Mouse (Mus musculus) lung, postnatal 10 days (tissue): Measurements from ENCODE around the gene Sgk1.

ENCODE experiments used
- DNase-seq: peaks from one replicate; pipeline ENCODE4 v3.0.0; 2021

Sgk1 gene

GRCm38 (mm10) chr10:21918016-21918749, 36.2 kb downstream of the Sgk1 start:
- DNase-seq, result no peak

DNA sequence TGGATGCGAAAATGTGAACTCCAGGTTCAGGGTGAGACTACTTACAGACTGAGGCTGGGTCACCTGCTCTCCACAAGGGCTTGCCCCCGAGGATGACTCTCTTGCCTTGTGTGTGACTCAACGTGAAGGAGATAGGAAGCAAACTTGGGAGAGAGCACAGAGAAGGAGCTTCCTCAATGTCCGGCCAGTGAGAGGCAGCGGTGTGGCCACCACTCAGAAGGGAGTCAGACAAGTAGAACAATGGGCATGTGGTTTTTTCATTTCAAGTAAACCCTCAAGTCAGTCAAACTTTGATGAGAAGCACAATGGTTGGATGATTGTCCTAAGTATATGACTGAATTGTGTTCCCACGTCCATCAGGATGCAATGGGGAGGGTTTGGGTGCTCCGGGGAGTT, 36.8 kb downstream of the Sgk1 start:
- DNase-seq, result no peak

DNA sequence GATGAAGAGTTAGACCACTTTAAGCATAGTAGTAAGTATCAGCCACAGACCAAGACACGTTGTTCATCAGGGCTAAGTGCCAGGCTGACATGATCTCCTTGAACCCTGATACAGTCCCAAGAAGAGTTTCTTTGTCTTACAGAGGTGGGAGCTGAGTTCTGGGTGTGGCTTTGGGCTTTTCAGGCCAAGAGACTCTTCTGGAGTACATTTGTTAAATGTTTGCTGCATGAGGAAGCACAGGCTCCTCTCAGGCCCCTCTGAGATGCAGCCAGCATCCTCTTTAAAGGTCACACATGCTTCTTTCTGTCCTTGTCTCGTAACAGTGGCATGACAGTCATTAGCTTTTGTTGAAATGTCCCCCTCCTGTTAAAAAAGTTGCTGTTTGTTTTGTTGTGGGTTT, 38.6 kb downstream of the Sgk1 start:
- no peak for DNase-seq

- DNase-seq, result no peak
Observed at GRCm38 (mm10) chr10:21922716-21923350, 40.8 kb downstream of the Sgk1 start.

DNA sequence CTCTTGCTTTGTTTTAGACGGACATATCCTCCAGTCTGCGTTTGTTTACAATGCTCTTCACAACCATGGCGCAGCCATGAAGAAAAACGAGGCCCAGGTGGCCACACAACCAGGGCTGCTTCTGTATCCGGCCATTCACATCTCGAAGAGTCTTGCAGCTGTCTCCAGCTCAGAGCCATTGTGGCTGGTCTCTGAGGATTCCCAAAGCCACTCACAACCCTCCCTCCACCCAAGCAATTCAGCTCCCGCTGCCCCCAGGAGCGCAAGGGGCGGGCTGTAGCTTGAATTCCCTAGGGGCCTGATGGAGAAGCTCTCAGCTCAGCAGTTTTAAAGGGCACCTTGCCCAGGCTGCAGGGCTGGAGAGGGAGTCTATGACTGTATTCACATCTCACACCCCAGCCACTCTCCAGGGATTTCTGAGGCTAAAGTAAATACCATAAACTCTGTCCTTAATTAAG, 41.5 kb downstream of the Sgk1 start:
- DNase-seq, result peak; percentile 54

GRCm38 (mm10) chr10:21924051-21924720, 42.2 kb downstream of the Sgk1 start:
- no peak for DNase-seq

- no peak for DNase-seq
Observed at GRCm38 (mm10) chr10:21926941-21927340, 45.0 kb downstream of the Sgk1 start.

DNA sequence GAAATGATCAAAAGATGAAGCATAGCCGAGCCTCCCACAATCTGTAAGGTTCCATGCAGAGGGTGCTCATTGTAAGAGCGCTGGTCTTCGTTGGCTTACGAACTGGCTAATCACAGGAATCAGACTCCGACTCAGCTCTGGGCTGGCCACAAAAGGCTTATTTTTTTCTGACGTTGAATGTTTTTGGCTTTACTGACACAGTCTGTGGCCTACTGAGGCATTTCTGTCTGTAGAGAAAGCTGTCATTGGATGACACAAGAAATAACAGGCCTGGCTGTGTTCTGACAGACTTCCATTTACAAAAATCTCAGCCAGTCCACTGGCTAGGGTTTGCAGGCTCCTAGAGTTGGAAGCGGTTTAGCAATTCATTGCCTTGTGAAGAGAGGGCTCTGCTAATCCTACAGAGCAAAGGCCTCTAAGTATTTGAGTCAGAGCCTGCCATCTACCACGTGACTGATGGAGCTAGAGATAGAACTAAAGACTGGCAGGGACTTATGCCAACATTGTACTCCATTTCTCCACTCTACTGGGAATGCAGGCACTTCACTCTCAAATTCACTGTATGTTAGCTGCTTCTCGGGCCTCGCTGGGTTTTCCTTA, 48.9 kb downstream of the Sgk1 start:
- no peak for DNase-seq

DNA sequence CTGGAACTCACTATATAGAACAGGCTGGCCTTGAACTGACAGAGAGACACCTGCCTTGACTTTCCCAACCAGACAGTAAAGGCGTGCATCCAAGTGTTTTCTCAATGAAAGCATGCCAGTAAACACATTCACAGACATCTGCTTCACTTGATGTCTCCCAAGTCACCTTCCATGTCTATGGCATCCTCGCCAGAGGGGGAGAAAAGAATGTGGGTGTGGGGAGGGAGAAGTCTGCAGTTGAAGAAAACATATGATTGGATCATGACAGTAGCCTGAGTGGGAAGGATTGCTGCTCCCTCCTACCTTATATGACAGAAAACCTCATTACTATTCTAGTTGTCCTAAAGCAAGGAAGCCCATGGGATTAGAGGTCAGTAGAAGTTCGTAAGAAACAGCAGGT, 50.8 kb downstream of the Sgk1 start:
- DNase-seq, result no peak

DNA sequence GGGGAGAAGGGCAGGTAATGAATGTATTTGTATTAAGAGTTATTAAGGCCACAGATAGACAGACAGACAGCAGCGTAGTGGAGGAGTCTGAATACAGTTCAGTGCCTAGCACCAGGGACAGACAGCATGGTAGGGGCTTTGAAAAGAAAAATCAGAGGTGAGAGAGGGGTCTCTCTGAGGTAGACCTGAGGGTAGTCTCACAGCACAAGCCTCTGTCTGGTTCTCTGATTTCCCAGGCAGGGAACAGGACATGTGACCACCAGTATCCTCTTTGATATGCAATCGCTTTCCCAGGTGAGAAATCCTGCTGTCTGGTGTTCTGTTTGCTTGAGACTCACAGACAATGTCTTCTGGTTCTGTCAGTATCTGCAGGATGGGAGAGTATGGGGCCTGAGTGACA, 52.8 kb downstream of the Sgk1 start:
- no peak for DNase-seq

GRCm38 (mm10) chr10:21936513-21937221, 54.7 kb downstream of the Sgk1 start:
- DNase-seq, result peak; percentile 21

DNA sequence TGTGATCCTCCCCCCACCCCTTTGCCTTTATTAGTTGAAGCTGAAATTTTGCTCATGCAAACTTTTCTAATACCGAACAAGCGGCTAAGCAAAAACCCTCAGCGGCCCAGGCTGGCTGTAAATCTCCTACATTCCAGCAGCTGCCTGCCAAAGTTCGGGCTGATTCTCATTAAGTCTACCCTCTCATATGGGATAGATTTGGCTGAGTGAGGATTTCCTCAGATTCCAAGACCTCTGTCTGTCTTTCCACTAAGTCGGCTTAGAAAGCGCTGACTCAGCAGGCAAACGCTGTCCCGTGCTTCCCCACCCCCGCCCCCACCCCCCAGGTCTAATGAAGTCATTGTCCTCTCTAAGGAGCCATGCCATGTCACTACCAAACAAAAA, 55.2 kb downstream of the Sgk1 start:
- DNase-seq, result peak; percentile 32

- DNase-seq, result no peak
Observed at GRCm38 (mm10) chr10:21938166-21938565, 56.2 kb downstream of the Sgk1 start.

- no peak for DNase-seq
Observed at GRCm38 (mm10) chr10:21941235-21941634, 59.3 kb downstream of the Sgk1 start.

DNA sequence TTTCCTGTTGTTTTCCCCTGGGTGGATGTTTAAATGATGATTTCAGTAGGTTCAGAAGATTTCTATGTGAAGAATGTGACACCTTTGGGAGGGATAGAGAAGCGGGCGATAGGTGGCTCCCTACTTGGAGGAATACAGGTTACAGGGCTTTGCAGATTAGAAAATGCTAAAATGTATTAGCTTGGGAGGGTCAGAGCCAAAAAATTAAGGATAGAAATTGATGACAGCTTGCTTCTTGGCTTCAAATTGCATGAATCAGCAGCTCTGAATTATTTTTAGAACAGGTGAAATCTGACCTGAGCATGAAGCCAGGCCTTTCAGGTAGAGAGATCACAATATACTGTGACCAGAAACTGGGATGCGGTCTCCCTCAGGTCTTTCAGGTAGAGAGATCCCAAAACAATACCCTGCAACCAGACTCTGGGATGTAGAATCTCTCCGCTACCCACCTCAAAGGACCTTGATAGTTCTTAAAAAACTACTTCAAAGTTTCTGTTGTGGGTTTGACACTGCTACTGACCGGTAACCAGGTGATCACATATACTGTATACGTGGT, 61.2 kb downstream of the Sgk1 start:
- no peak for DNase-seq

GRCm38 (mm10) chr10:21945195-21945594, 63.2 kb downstream of the Sgk1 start:
- DNase-seq, result no peak

DNA sequence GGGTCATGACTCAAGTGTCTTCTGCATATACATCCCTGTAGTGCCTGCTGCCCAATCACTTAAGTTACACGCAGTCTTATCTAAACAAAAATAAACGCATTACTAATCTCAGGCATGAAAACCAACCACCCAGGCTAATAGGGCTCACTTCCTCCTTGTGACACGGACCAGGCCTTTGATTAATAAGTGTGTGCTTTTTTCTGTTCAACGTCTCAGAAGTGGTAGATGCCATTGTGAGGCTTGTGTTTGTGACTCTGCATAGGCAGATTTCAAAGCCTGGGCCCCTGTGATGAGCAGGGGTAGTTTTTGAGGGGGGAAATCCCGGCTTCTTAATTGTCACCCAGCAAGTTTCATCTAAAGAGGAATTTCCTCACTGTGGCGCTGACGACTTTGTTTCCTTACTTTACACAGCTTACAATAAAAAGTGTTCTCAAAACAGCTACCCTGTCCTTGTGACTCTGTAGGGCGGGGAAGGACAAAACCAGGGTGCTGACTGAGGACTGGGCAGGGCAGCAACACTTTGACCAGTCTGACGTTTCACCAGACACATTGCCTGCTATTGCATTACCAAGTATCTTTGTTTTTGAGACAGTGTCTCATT, 64.9 kb downstream of the Sgk1 start:
- no peak for DNase-seq

- no peak for DNase-seq
Observed at GRCm38 (mm10) chr10:21952520-21952919, 70.5 kb downstream of the Sgk1 start.

- no peak for DNase-seq
Observed at GRCm38 (mm10) chr10:21961111-21961510, 79.1 kb downstream of the Sgk1 start.

GRCm38 (mm10) chr10:21963005-21963404, 81.0 kb downstream of the Sgk1 start:
- DNase-seq, result no peak

DNA sequence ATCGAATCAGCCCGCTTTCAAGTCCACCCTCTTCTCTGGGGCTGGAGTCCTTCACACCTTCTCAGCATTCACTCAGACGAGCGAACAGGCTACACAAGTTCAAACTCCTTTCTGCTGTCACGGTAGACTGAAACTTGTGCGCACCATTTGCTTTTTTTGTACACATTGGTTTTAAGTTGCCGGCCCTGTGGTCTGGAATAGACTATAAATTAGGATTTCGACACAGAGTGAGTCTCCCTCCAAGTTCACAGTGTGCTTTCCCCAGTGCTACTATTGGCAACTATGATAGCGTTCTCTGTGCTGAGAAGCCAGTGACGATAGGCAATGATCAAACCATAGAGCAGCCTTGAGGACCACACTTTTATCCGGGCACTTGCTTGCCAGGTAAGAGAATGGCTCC, 91.7 kb downstream of the Sgk1 start:
- no peak for DNase-seq

DNA sequence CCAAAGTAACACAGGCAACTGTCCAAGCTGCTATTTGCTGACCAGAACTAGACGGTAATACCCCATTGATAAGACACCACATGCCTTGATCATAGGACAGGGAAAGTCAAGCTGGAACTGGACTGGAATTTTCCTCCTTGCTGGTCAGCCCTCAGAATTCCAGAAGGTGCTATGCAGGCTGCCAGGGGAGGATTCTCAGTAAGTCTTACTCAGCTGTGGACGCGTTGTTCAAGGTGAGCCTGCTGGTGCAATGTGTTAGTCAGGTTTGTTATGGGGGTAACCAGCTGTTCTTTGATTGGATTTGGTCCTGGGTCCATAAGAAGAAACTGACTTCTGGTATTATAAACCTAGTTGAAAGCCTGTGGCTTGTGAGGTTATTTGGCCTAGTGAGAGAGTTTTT, 92.8 kb downstream of the Sgk1 start:
- DNase-seq, result no peak
